Mouse (Mus musculus) T-helper 2 cell (primary cell): ENCODE results near the gene Phb2.
"Not testable (repeated sequence)": the region's sequence is repeated elsewhere in the genome, so short reads cannot be mapped to it uniquely, and the experiment has no call there.

Experiments
- in situ Hi-C: fragments of 300-600 bp; cut with MboI, MseI; formaldehyde crosslinking; loops from one replicate; pipeline ENCODE4 v1.15.1; 2025; ENCODE audit warnings: high pct_unique_total_duplicates

Phb2 gene

DNA sequence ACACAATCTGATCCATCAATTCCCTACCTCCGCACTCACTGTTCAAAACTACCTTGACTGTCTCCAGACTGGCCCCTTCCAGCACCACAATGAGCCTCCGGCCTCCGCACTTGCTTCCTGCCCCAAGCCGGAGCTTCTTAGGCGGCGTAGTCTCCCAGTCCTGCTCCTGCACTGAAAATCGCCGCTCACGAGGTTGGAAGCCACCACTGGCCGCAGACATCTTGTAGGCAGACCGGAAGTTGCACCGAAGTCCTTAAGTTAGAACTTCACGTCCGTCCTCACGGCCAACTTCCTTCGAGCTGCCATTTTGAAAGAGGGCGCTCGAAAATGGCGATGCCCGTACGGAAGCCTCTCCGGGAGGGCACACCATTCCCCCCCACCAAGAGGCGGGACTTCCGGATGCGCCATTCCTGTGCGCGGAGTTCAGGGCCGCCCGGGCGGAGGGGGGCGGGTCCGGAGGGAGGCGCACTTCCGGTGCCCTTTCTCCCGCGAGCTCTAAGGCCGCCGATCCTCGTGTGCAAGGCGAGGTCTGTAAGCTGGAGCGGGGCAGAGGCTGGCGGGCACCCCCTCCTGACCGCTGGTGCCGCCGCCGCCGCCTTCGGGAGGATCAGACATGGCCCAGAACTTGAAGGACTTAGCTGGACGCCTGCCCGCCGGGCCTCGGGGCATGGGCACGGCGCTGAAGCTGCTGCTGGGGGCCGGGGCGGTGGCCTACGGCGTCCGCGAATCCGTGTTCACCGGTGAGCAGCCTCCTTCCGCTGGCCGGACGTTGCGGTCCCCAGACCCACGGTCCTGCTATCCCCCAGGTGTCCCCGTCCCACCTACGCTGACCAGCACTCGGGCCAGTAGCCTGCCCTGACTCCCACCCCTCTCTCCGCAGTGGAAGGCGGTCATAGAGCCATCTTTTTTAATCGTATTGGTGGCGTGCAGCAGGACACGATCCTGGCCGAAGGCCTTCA, at the start of gene Phb2, which contains the start of gene Emg1:
Gene Phb2, plus strand, starts transcription at position 513 of the 959 bp plus-strand sequence.
Gene Emg1, minus strand, starts transcription at position 355 of the 959 bp plus-strand sequence.
- in situ Hi-C loops, result loop anchor here (5.0 kb wide), 1 partner anchor 50 kb away; no protein-coding TSS in a partner anchor

DNA sequence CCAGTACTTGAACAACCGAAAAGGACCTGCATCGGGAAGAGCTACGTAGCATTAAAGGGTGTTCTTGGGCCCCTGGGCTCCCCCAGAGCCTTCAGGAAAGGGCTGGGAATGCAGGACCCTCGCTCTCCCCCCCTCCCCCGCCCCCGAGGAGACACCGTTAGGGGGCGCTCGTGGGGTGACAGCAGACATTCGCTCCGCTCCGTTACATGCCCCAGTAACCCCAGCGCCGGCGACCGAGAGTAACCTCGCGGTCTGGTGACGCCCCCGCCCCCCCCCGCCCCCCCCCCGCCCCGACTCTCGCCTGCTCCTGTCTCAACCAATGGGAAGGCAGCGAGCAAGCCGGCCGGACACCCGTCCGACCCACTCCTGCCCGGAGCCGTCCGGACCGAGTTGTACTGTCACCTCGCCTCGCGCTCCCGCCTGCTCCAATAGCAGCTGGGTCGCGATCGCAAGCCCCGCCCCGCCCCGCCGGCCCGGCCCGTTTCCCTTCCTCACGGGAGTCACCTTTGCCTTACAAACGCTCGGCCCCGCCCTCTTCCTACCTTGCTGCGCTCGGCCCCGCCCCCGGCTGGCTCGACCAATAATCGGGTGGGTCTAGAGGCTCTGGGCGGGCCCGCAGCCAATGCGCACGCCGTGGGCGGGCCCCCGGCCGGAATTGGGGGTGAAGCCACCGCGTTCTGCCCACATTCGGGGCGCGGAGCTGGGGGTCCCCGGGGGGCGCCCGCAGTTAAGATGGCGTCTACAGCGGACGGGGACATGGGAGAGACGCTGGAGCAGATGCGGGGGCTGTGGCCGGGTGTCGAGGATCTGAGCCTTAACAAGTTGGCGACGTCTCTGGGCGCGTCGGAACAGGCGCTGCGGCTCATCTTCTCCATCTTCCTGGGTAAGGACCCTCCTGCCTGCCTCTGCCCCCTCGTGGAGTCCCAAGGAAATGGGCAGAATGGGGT, 49.4 kb upstream of the Phb2 start, which contains the start of gene Lpcat3:
Gene Lpcat3, plus strand, starts transcription at position 551 of the 947 bp plus-strand sequence.
- in situ Hi-C loops, result loop anchor here (25.0 kb wide), 1 partner anchor 1875 kb away; no protein-coding TSS in a partner anchor

DNA sequence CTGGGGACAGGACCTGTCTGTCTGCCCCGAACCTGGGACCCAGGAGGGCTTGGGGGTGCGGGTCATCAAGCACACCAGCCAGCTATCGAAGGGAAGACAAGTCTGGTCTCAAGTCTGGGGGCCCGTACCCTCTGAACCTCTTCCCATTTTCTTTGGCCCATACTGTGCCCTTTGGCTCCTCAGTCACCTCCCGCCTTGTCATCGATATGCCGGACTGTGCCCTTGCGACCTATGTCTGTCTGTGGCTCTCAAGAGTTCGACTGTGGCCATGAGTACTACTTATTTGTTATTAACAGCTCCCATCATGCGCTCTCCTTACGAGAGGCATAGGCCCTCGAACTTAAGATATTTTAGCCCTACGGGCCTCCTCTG, 48.7 kb upstream of the Phb2 start:
- in situ Hi-C loops, result loop anchor here (25.0 kb wide), 1 partner anchor 1876 kb away; no protein-coding TSS in a partner anchor

DNA sequence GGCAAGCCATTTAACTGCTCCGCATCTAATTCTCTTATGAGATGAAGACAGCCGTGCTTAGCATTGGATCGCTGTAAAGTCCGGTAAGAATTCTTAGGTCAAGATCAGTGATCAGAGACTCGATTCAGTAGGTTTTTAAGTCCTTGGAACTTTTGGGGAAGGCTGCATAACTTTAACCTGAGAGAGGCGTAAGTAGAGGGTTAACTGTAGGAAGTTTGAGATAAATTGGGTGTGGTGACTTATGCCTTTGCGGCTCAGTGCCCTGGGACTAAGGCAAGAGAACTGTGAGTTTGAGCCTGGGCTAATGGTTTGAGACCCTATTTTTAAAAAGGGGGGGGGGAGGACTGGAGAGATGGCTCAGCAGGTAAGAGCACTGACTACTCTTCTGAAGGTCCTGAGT, 47.9 kb upstream of the Phb2 start:
- in situ Hi-C loops, result loop anchor here (25.0 kb wide), 1 partner anchor 1877 kb away; no protein-coding TSS in a partner anchor

DNA sequence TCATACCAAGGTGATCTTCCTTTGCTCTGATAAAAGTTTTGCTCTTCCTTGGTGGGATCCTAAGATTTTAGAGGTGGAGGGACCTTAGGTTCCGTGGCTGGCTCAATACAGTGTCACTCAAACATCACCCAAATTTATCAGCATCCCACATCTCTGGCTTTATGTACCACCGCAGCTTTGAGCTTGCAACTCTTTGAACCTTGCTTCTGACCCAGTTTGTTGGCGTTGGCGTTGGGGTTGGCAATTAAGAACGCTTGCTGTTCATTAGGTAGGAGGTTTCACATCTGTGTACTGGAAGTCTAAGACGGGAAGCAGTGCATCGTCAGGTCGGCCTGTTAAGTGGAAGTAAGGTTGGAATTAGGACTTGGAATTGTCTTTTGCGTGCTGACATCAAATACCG, 47.1 kb upstream of the Phb2 start:
- in situ Hi-C loops, result loop anchor here (25.0 kb wide), 1 partner anchor 1878 kb away; no protein-coding TSS in a partner anchor

DNA sequence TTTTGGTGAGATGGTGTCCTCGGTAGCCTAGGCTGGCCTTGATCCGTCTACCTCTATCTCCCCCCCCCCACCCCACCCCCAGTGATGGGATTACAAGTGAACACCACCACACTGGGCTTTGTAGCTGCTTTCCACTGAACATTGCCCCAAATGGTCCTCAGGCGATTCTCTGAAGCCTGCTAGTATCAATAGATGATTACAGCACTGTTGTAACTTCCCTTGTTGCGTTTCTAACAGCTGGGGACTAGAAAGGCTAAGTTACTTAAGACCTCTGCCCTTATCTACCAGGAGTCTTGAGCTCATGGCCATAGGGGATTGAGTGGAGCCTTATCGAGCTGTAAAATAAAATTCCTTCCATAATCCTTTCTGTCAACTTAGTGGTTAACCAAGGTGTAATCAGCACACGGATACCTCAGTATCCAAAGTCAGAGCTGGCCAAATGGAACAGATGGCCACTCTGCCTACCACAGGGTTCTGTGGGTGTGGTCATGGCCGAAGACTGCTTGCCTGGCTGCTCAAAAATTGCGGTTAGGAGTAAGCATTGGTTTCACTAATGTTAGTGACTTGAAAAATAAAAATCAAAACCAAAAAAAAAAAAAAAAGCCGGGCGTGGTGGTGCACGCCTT, 42.8 kb upstream of the Phb2 start:
- in situ Hi-C loops, result loop anchor here (25.0 kb wide), 1 partner anchor 1882 kb away; no protein-coding TSS in a partner anchor

DNA sequence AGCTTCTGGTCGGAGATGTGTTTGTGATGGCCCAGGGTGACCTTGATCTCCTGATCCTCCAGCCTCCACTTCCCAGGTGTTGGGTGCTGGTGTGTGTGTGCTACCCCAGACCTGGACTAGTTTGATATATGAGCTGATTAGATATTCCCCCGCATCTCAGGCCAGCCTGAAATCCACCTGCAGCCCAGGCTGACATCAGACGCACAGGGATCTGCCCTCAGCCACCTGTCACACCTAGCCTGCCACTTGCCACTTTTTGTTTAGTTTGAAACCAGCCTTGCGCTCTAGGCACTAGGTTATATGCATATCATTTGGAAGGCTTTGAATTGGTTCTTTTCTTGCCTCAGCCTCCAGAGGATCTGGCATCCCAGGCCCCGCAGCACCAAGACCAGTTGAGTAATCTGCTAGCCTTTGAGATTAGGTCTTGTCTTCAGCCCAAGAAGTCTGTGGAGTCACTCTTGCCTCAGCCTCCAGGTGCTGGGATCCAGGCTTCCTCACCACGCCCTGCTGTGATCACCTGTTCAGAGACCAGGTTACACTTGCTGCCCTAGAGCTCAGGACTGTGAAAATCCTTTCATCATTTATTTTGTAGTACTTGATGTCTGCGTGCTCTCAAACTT, 41.7 kb upstream of the Phb2 start:
- in situ Hi-C loops, result loop anchor here (25.0 kb wide), 1 partner anchor 1883 kb away; no protein-coding TSS in a partner anchor

DNA sequence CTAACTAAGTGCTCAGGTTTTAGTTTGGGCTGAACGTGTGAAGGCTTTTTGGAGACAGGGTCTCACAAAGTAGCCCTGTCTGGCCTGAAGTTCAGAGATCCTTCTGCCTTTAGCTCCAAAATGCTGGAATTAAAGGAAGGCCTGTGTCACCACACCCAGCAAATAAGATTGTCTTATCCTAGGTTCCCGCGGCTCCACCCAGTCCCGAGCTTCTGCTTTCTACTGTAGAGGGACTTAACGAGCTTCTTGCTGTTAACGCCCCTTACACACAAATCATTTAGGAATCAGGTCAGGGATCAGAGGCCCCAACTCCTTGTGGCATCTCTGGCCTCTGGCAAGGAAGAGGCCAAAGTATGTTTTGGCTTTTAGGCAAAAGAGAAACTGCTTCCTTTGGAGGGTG, 40.0 kb upstream of the Phb2 start:
- in situ Hi-C loops, result loop anchor here (25.0 kb wide), 1 partner anchor 1885 kb away; no protein-coding TSS in a partner anchor

DNA sequence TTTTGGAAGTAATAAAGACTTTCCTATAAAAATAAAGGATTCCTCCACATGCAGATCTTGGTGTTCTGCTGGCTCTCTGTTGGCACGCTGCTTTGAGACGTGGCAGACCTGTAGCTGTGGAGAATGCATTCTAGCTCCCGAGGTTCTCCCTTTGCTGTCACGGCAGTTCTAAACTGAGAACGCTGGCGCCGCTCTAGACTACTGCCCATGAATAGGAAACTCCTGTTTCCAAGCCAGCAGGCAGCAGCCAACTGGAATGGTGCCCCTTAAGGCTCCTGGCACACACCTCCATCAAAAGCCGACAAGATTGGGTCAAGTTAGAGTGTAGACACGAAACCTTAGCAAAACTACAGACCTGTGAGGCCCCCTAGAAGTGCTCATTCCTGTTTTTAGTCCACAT, 38.5 kb upstream of the Phb2 start:
- in situ Hi-C loops, result loop anchor here (25.0 kb wide), 1 partner anchor 1886 kb away; no protein-coding TSS in a partner anchor

DNA sequence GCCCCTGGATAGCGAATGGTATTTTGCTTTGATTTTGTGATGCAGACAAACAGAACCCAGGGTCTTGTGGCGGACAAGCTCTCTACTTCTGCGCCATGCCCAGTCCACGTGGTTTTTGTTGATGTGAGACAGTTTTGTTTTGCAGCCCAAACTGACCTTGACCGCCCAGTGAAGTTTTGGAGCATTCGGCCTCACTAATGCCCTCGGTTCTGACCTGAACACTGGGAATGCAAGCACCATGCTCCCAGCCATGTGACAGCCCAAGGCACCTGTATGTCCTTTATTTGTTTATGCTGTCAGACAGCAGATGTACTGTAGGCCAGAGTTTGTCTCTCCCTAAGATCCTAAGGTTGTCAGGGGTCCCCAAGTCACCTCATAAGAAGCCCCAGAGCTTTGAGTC, 37.5 kb upstream of the Phb2 start:
- in situ Hi-C loops, result loop anchor here (25.0 kb wide), 1 partner anchor 1887 kb away; no protein-coding TSS in a partner anchor

DNA sequence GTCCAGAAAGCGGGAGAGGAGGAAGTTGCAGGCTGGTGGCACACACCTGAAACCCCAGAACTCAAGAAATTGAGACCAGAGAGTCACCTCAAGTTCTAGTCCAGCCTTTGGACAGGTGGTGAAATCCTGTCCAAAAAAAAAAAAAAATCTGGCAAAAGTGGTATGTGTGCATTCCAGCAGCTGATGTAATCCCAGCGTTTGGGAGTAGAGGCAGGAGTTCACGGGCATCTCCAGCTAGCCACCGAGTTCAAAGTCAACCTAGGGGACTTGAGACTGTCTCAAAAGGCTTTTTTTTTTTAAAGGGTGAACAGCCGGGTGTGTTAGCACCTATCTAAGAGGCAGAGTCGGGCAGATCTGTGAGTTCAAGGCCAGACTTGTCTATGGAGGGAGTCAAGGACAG, 36.0 kb upstream of the Phb2 start:
- in situ Hi-C loops, result no loop called here

DNA sequence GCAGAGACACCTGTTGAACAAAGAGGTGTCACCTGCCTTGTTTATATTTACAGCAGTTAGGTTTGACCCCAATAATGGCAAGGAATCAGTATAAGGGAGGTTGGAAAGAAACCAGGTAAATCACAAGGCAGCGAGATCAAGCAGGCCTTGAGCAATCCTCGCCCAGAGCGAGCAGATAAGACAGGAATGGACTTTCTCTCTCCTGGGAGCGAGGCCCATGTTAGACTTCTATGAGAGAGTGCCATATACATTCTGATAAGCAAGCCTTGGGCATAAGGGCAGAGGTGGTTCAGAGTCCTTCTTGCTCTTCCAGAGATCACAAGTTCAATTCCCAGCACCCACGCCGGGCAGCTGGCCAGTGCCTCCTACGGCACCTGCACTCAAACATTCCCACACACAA, 33.4 kb upstream of the Phb2 start:
- in situ Hi-C loops, result no loop called here

DNA sequence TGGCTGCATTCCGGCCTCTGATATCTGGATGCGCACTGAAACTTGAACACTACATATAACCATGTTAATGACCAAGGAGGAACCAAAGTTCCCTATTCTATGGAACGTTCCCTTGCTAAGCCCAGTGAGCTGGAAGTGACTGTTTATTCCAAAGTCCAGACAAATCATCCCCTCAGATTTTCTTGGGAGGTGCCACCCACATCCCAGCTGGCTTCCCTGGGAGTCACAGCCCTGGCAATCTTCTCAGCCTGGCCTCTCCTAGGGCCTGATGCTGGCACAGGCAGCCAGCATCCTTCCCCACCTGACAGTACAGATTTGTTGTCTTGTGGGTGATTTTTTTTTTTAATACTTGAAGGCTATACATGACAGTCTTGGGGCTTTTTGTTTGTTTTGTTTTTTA, 32.6 kb upstream of the Phb2 start:
- in situ Hi-C loops, result no loop called here

DNA sequence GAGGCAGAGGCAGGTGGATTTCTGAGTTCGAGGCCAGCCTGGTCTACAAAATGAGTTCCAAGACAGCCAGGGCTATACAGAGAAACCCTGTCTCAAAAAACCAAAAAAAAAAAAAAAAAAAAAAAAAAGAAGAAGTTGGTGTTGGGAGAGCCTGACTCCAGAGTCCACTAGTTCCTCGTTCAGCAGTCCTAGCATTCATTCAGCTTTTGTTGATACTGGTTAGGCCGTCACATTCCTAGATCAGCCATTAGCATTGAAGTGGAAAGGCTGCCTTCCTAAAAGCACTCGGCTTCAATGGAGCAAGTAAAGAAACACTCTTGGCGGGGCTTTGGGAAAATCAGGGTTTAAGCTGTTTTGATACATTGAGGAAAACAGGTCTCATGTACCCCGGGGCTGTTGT, 29.8 kb upstream of the Phb2 start:
- in situ Hi-C loops, result not testable (repeated sequence)

DNA sequence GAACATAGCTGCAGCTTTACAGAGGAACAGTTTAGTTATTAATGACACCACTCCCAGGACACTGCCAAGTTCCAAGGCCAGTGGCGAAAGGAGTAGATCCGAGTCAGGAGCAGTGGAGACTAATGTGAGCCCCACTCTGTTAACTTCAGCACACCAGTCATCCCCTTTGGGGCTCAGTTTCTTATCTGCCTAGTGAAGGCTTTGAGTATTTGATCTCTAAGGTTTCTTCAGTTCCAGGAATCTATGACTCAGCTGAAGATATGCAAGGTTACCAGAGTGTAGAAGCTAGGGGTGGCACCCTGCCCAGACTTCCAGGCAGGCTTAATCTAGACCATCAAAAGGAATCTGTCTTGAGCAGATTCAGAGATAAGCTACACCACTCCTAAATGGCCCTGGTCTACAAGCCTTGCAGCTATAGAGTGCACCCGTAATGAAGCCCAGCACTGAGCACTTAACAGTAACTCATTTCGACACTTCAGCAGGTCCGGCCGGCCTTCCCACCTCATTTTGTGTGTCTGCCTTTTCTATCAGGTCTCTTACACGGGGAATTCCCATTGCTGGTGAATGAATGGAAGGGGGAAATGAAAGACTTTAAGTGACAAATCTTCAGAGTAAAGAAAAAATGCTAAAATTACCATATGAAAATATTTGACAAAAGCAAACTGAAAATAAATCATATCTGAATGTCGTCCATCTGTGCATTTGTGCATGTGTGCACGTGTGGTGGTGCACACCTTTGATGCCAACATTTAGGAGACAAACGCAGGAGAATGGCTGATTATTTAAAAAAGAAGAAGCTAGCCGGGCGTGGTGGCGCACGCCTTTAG, 28.3 kb upstream of the Phb2 start:
- in situ Hi-C loops, result no loop called here

DNA sequence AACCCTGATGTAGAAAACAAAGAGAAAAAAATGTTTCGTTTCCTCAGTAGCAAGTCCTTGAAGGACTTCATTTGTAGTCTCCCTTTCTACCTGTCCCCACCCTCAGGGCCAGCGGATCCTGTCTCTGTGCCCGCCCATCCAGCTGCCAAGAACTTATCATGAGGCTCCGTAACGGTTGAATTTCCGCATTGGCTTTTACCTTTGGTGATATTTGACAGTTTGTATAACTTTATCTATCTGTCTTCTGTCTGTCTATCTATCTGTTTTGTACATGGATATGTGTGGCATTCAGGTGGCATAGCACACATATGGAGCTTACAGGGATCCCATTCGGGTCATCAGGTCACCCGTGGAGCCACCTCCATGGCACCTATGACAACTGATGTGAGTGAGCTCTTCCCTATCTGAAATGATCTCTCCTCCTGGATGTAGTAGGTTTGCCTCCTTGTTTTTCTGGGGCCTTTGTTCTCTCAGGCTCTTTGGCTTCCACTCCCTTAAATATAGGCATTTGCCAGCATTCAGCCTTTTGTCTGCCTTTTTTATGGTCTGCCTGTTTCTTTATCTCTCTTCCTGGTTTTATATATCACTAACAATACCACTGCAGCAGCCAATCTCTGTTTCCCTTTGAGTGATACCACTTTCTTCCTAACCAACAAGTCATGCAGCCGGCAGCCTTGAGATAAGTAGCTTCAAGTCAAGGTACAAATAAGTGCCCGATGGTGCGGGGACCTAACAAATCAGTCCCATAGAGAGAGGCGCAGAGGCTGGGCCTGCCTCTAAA, 26.3 kb upstream of the Phb2 start:
- in situ Hi-C loops, result no loop called here

DNA sequence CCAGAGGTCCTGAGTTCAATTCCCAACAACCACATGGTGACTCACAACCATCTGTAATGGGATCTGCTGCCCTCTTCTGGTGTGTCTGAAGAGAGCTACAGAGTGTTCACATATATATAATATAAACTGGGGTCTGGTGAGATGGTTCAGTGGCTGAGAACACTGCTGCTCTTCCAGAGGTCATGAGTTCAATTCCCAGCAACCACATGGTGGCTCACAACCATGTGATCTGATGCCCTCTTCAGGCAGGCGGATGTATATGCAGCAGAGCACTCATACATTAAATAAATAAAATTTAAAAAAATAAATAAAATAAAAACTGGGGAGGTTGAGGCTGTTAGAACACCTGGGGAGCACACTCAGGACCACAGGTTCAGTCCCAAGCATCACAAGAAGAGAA, 25.5 kb upstream of the Phb2 start:
- in situ Hi-C loops, result not testable (repeated sequence)

DNA sequence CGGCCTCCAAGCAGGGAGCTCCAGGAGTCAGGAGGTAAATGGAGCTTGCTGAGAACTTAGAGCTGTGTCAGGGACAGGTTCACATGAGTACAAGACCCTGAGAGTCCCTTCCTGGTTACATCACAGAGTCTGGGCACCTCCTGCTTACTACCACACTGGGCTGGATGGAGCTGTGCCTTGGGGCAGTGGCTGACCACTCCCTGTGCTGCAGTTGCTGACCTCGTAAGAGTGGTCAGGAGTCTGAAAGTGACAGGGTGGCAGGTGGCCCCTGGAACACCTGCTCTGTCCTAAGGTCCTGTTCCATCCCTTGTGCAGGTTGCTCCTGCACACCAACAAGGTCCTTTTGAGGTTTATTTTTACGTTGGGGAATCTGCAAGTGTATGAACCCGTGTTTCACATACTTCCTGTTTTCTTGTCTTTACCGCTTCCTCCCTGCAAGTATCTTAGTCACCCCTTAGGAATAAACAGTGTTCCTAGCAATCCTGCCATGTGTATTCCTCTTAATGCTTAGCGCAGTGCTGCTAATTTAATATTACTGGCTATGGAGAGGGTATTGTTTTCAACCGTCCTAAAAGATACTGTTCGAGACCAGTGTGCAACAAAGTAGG, 23.9 kb upstream of the Phb2 start:
- in situ Hi-C loops, result no loop called here
